Mouse (Mus musculus) heart, postnatal 25 days (tissue): ENCODE results near the gene Mknk2. TPM values are rescaled to one million over a fixed set of nuclear protein-coding genes. Genes with fewer than 3 reads are reported as not detected.

ENCODE experiments used
- DNase-seq: peaks from one replicate; pipeline ENCODE4 v3.0.0; 2022; ENCODE audit warnings: low spot score
- intact Hi-C: fragments of 180-260 bp; cut with DNase I; formaldehyde crosslinking; loops from one replicate; pipeline ENCODE4 v1.15.1; 2025
- total RNA-seq, 2 experiments: library from RNA; stranded (reverse); gene quantifications; 2 replicates each; pipeline ENCODE4 v1.2.3; 2021

Mknk2 gene
- total RNA-seq, 2 experiments from 2014 or later = 158 to 181 TPM

DNA sequence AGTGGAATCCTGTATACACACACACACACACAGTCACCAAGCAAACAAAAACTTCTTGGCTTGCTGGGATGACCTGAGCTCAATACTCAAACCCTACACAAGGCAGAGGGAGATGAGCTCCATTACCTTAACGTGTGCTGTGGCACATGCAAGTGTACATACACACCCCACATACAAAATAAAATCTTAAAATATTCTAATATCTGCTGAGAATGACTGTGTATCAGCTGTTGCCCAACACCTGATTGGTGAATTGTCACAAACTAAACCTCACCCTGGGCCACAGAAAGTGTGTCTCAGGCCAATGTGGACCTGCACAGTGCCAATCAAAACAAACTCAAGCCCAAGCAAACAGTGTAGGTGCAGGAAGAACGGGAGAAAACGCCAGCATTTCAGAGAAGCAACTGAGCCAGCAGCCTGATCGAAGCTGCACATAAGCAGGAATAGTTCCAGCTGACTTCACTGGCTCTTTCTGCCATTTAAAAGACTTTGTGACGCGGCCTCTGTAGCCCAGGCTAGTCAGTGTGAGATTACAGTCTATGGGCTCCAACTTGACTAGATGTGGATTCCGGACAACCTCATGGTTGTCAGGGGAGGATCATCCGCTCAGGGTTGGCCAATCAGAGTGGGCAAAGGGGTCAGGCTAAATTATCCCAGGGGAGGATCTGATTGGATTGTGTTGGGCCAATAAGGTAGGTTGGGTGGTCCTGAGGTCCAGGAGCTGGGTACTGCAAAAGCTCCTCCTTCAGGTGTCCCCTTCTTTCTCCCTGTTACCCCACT lies 58.3 kb downstream of the Mknk2 start:
- DNase-seq = no peak
- intact Hi-C loops = loop anchor here (2.0 kb wide), 1 partner anchor 17 kb away; the partner anchor contains the start of genes Adat3 and Scamp4

GRCm38 (mm10) chr10:80618181-80618580 lies 59.7 kb downstream of the Mknk2 start:
- no peak for DNase-seq
- intact Hi-C loops = no loop called here

Other genes with a start within 250 kb of the Mknk2 start
- gene Tcf3, start 244.5 kb downstream of the Mknk2 start, total RNA-seq = 10 to 100 TPM; 20.3 to 20.9 TPM
- gene Onecut3, start 183.3 kb downstream of the Mknk2 start, total RNA-seq = under 1 TPM in 1 of 2 experiments, not detected in 1; 0.05 TPM
- not detected for gene Atp8b3, start 139.0 kb downstream of the Mknk2 start, total RNA-seq
- gene Rexo1, start 116.6 kb downstream of the Mknk2 start, total RNA-seq = 10 to 100 TPM; 11.1 to 12.2 TPM
- 1 to 10 TPM; 3.0 to 4.5 TPM for gene Klf16, start 100.8 kb downstream of the Mknk2 start, total RNA-seq
- gene Abhd17a, start 87.8 kb downstream of the Mknk2 start, total RNA-seq = 10 to 100 TPM; 50.1 to 51.1 TPM
- gene Scamp4, start 75.2 kb downstream of the Mknk2 start, total RNA-seq = 10 to 100 TPM; 21.0 to 21.7 TPM
- 1 to 10 TPM in 1 of 2 experiments, under 1 TPM in 1; 0.84 to 1.2 TPM for gene Adat3, start 75.2 kb downstream of the Mknk2 start, total RNA-seq
- under 1 TPM; 0.52 to 0.59 TPM for gene Gm49322, start 72.1 kb downstream of the Mknk2 start, total RNA-seq
- gene Csnk1g2, start 55.3 kb downstream of the Mknk2 start, total RNA-seq = 100 to 1,000 TPM; 116 TPM
- 10 to 100 TPM; 41.5 to 45.8 TPM for gene Btbd2, start 21.0 kb downstream of the Mknk2 start, total RNA-seq
- 1 to 10 TPM; 8.2 to 8.9 TPM for gene Mob3a, start 23.9 kb upstream of the Mknk2 start, total RNA-seq
- 1 to 10 TPM; 2.6 to 3.4 TPM for gene Izumo4, start 24.1 kb upstream of the Mknk2 start, total RNA-seq
- gene Ap3d1, start 64.2 kb upstream of the Mknk2 start, total RNA-seq = 10 to 100 TPM; 39.8 to 44.2 TPM
- 10 to 100 TPM; 31.2 to 31.4 TPM for gene Dot1l, start 77.1 kb upstream of the Mknk2 start, total RNA-seq
- 10 to 100 TPM; 29.6 to 29.9 TPM for gene Sf3a2, start 120.1 kb upstream of the Mknk2 start, total RNA-seq
- gene Plekhj1, start 120.5 kb upstream of the Mknk2 start, total RNA-seq = 10 to 100 TPM; 27.4 to 29.7 TPM
- gene Amh, start 127.1 kb upstream of the Mknk2 start, total RNA-seq = under 1 TPM; 0.39 TPM
- under 1 TPM; 0.48 to 0.81 TPM for gene Jsrp1, start 135.4 kb upstream of the Mknk2 start, total RNA-seq
- gene Oaz1, start 148.5 kb upstream of the Mknk2 start, total RNA-seq = 100 to 1,000 TPM; 883 to 894 TPM
- gene Lingo3, start 165.9 kb upstream of the Mknk2 start, total RNA-seq = 10 to 100 TPM in 1 of 2 experiments, 1 to 10 TPM in 1; 6.3 to 10.6 TPM
- 10 to 100 TPM; 20.9 to 31.6 TPM for gene Lsm7, start 177.1 kb upstream of the Mknk2 start, total RNA-seq
- gene Sppl2b, start 177.2 kb upstream of the Mknk2 start, total RNA-seq = 10 to 100 TPM; 22.4 to 23.6 TPM
- not detected for gene Tmprss9, start 193.7 kb upstream of the Mknk2 start, total RNA-seq
- 100 to 1,000 TPM; 143 to 148 TPM for gene Timm13, start 222.9 kb upstream of the Mknk2 start, total RNA-seq
- 1 to 10 TPM; 4.6 to 5.6 TPM for gene Lmnb2, start 240.1 kb upstream of the Mknk2 start, total RNA-seq